Mouse (Mus musculus) ES-E14 (cell line): ENCODE measurements around the gene Ski. TPM values are rescaled to one million over a fixed set of nuclear protein-coding genes. Genes with fewer than 3 reads are reported as not detected.

Experiments
- DNase-seq: peaks from one replicate; pipeline ENCODE4 v3.0.0-alpha.2; 2013; ENCODE audit warnings: low read depth, low spot score
- H3K27ac ChIP-seq: 2 replicates; pipeline ENCODE4 v1.5.1; 2012; ENCODE audit warnings: low read depth, mild to moderate bottlenecking, low read length, moderate library complexity, mixed read lengths; ENCODE audit not compliant: poor library complexity, insufficient read depth, severe bottlenecking
- H3K36me3 ChIP-seq: 2 replicates; pipeline ENCODE4 v1.6.1; 2012; ENCODE audit warnings: mild to moderate bottlenecking, low read length, moderate library complexity, mixed read lengths; ENCODE audit not compliant: control insufficient read depth, poor library complexity, insufficient read depth, severe bottlenecking
- H3K4me1 ChIP-seq, 2 experiments: fragments of 150-350 bp in 1 of 2; sonication (generic) in 1 of 2; 2 replicates each; pipeline ENCODE4 v1.6.1; 2012; ENCODE audit warnings: low read length in 2 of 2, mild to moderate bottlenecking in 1 of 2, mixed read lengths in 1 of 2; ENCODE audit not compliant: control insufficient read depth in 2 of 2, insufficient read depth in 2 of 2, poor library complexity in 1 of 2
- H3K4me3 ChIP-seq, 2 experiments: fragments of 150-350 bp in 1 of 2; sonication (generic) in 1 of 2; 2 replicates each; pipeline ENCODE4 v1.5.1; 2012; ENCODE audit warnings: low read length in 2 of 2, low read depth in 1 of 2, mild to moderate bottlenecking in 1 of 2, mixed read lengths in 1 of 2; ENCODE audit not compliant: insufficient read depth in 1 of 2, poor library complexity in 1 of 2, severe bottlenecking in 1 of 2
- H3K9ac ChIP-seq: 2 replicates; pipeline ENCODE4 v1.6.1; 2012; ENCODE audit warnings: low read depth, mild to moderate bottlenecking, low read length, mixed read lengths; ENCODE audit not compliant: poor library complexity, insufficient read depth, severe bottlenecking
- H3K9me3 ChIP-seq: fragments of 150-350 bp; sonication (generic); 2 replicates; pipeline ENCODE4 v1.6.1; 2012; ENCODE audit warnings: low read depth, mild to moderate bottlenecking, low read length; ENCODE audit not compliant: control insufficient read depth, insufficient read depth
- CHD2 ChIP-seq: IDR thresholded peaks from 2 replicates; pipeline ENCODE4 v1.6.1; 2014; ENCODE audit warnings: mild to moderate bottlenecking, low read depth, low read length, inconsistent platforms
- HCFC1 ChIP-seq: IDR thresholded peaks from 2 replicates; pipeline ENCODE4 v1.6.1; 2012; ENCODE audit warnings: low read length, inconsistent platforms, borderline replicate concordance; ENCODE audit not compliant: insufficient read depth
- MAFK ChIP-seq: IDR thresholded peaks from 2 replicates; pipeline ENCODE4 v1.6.1; 2014; ENCODE audit warnings: mild to moderate bottlenecking, low read depth, low read length, inconsistent platforms; ENCODE audit not compliant: insufficient read depth
- ZC3H11A ChIP-seq: IDR thresholded peaks from 2 replicates; pipeline ENCODE4 v1.6.1; 2012; ENCODE audit warnings: low read depth, mild to moderate bottlenecking, inconsistent platforms, low read length, borderline replicate concordance
- ZNF384 ChIP-seq: IDR thresholded peaks from 2 replicates; pipeline ENCODE4 v1.6.1; 2012; ENCODE audit warnings: low read depth, low read length, inconsistent platforms
- in situ Hi-C, 2 experiments: fragments of 600-800 bp; cut with MboI; formaldehyde crosslinking; loops; one replicate each; pipeline ENCODE4 v1.15.1; 2025; ENCODE audit warnings: low sequenced_read_pairs in 2 of 2, inconsistent platforms in 1 of 2; ENCODE audit not compliant: unreplicated experiment in 2 of 2
- total RNA-seq: library from RNA; depleted of rRNA; stranded (reverse); fragments of 300-350 nt; gene quantifications from 2 replicates; pipeline ENCODE4 v1.2.3, GENCODE M21; 2012

Gene Ski
- total RNA-seq, 1 experiment: 30.2 TPM

- H3K27ac ChIP-seq: no peak overlapping the region
- in situ Hi-C loops: no loop called here
- H3K9ac ChIP-seq: no peak overlapping the region
- no peak for DNase-seq
- no peaks in the 10 kb centered on the region for H3K9me3 ChIP-seq
- peaks cover 3 to 23% of the 10 kb centered on the region in 2 experiments; a peak in 3 of 4 replicates for H3K4me1 ChIP-seq
- peaks cover 13% of the 10 kb centered on the region; the same call in 1 of the 2 replicates for H3K36me3 ChIP-seq
- no peak for TF ChIP-seq ZNF384
- no peak for TF ChIP-seq ZC3H11A
- TF ChIP-seq MAFK: no peak
- no peak for TF ChIP-seq HCFC1
- TF ChIP-seq CHD2: no peak
- H3K4me3 ChIP-seq: no peak overlapping the region
These were observed 13.8 kb downstream of the Ski start for GRCm38 (mm10) chr4:155208613-155209012.

GRCm38 (mm10) chr4:155207841-155208240 is 14.6 kb downstream of the Ski start:
- in situ Hi-C loops: no loop called here
- peaks cover 2 to 20% of the 10 kb centered on the region in 2 experiments; a peak in 3 of 4 replicates for H3K4me1 ChIP-seq
- TF ChIP-seq HCFC1 (no peak), ZC3H11A (no peak), ZNF384 (no peak), CHD2 (no peak)

GRCm38 (mm10) chr4:155206498-155206897 is 15.9 kb downstream of the Ski start:
- H3K4me1 ChIP-seq: peaks cover 2 to 19% of the 10 kb centered on the region in 2 experiments; a peak in 3 of 4 replicates
- in situ Hi-C loops: no loop called here

More at GRCm38 (mm10) chr4:155207841-155208240, 14.6 kb downstream of the Ski start:
- Histone ChIP-seq H3K9ac (no peak overlapping the region), H3K9me3 (no peaks in the 10 kb centered on the region), H3K27ac (no peak overlapping the region), H3K36me3 (peaks cover 13% of the 10 kb centered on the region; the same call in 1 of the 2 replicates), H3K4me3 (no peak overlapping the region)
- DNase-seq: no peak

GRCm38 (mm10) chr4:155205919-155206318 is 16.5 kb downstream of the Ski start:
- Histone ChIP-seq H3K4me3 (no peak overlapping the region), H3K36me3 (peaks cover 7% of the 10 kb centered on the region; the same call in 1 of the 2 replicates), H3K27ac (no peak overlapping the region), H3K9ac (no peak overlapping the region), H3K9me3 (no peaks in the 10 kb centered on the region), H3K4me1 (peaks cover 2 to 16% of the 10 kb centered on the region in 2 experiments; a peak in 3 of 4 replicates)
- DNase-seq: no peak
- in situ Hi-C loops: no loop called here
- no peak for TF ChIP-seq MAFK
- TF ChIP-seq HCFC1: no peak
- no peak for TF ChIP-seq ZNF384
- no peak for TF ChIP-seq CHD2
- TF ChIP-seq ZC3H11A: no peak

More at GRCm38 (mm10) chr4:155206498-155206897, 15.9 kb downstream of the Ski start:
- no peak for TF ChIP-seq CHD2
- TF ChIP-seq HCFC1: no peak
- no peak for TF ChIP-seq ZNF384
- no peak for TF ChIP-seq ZC3H11A
- TF ChIP-seq MAFK: no peak
- H3K4me3 ChIP-seq: no peak overlapping the region
- no peak overlapping the region for H3K27ac ChIP-seq
- H3K36me3 ChIP-seq: peaks cover 10% of the 10 kb centered on the region; the same call in 1 of the 2 replicates
- DNase-seq: no peak
- H3K9me3 ChIP-seq: no peaks in the 10 kb centered on the region
- H3K9ac ChIP-seq: no peak overlapping the region

GRCm38 (mm10) chr4:155201764-155202163 is 20.6 kb downstream of the Ski start:
- Histone ChIP-seq H3K36me3 (peaks cover 5% of the 10 kb centered on the region; the same call in 1 of the 2 replicates), H3K4me3 (no peak overlapping the region), H3K4me1 (peaks cover 3 to 8% of the 10 kb centered on the region in 2 experiments; a peak in 3 of 4 replicates), H3K9ac (no peak overlapping the region), H3K27ac (no peak overlapping the region), H3K9me3 (no peaks in the 10 kb centered on the region)
- no peak for TF ChIP-seq MAFK
- no peak for TF ChIP-seq ZC3H11A
- TF ChIP-seq ZNF384: no peak
- TF ChIP-seq CHD2: no peak
- TF ChIP-seq HCFC1: no peak
- in situ Hi-C loops: no loop called here
- DNase-seq: no peak
